Mouse (Mus musculus): ENCODE measurements around the gene Aebp2.

The Aebp2 gene

DNA sequence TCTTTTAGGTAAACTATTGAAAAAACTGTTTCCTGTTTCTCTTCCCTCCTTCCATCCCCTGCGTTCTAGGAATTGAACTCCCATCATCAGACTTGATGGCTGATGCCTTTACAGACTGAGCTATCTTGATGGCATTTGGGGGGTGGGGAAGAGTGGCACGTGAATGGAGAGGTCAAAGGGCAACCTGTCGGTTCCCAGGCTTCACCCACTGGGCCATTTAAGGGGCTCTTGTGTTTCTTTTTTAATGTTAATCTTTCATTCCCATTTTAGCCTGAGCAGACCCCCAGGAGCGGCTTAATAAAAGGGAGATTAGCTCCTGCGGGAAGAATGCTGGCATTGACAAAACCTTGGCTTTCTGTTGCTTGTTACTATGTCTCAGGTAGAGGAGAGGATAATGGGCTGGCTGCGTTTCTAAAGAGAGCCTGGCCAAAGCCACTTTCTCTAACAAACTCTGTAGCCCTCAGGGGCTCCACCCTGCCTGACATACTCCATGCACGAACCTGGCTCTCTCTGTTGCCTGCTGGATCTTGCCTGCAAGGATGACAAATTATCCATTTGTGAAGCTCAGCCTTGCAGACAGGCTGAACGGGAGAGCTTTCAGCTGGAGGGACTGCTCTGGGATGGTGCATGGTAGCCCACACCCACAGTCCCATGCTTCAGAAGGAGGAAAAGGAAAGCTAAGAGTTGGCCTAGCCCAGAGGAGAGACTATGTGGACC is 19.1 kb upstream of the Aebp2 start:
- TF ChIP-seq GATA4 (IDR thresholded peaks at IDR 0.05; ENCODE audit: insufficient replicate concordance, low read length), result no peak

DNA sequence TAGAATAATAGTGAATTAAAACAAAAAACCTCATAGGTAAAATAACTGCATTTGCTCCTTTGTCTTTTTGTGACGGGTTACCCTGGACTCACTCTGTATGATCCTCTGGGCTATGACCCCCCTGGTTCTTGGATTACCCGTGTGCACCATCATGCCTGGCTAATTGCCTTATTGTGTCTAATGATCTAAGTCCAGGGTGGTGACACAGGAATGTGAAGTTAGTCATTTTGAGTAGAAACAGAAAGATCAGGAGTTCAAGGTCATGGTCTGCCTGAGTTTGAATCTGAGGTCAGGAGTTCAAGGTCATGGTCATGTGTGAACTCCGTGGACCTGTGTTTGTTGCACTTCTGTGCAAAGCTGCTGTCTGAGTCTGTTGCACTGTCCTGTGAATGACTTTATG is 16.7 kb upstream of the Aebp2 start:
- TF ChIP-seq GATA4 (IDR thresholded peaks at IDR 0.05; ENCODE audit: insufficient replicate concordance, low read length), result no peak

- no peak for TF ChIP-seq GATA4 (IDR thresholded peaks at IDR 0.05; ENCODE audit: insufficient replicate concordance, low read length)
Observed at GRCm38 (mm10) chr6:140606534-140606933, 15.9 kb upstream of the Aebp2 start.

DNA sequence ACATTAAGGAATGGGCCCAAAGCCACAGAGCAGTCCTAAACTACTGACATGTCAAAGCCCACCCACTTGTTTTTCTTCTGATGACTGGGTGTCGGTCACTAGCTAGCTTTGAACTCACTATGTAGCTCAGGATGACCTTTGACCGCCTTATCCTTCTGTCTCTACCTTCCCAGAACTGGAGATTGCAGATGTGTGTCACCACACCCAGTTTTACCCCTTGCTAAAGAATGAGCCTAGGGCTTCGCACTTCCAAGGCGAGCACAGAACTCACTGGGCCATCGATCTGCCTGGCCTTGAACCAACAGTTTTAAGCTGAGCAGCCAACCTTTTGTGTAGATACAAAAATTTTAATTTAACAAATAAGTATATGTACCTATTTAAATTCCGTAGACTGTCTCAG is 13.8 kb upstream of the Aebp2 start:
- TF ChIP-seq GATA4 (IDR thresholded peaks at IDR 0.05; ENCODE audit: insufficient replicate concordance, low read length), result no peak

GRCm38 (mm10) chr6:140609533-140609932 is 12.9 kb upstream of the Aebp2 start:
- no peak for TF ChIP-seq GATA4 (IDR thresholded peaks at IDR 0.05; ENCODE audit: insufficient replicate concordance, low read length)

DNA sequence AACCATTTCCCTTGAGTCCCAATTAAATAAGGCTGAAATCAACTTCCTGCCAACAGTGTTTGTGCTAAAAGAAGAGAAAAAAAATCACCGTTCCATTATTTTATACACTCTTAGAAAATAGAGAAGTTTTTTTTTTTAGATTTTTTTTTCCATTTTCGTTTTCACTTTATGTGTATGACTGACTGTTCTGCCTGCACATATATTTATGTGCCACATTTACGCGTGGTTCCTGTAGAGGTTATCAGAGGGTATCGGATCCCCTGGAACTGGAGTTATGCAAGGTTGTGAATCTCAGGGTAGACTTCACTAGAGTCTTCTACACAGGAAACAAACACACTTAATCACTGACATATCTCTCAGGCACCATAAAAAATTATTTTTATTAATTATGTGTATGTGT is 12.3 kb upstream of the Aebp2 start:
- no peak for TF ChIP-seq GATA4 (IDR thresholded peaks at IDR 0.05; ENCODE audit: insufficient replicate concordance, low read length)

- TF ChIP-seq GATA4 (IDR thresholded peaks at IDR 0.05; ENCODE audit: insufficient replicate concordance, low read length), result no peak
Observed at GRCm38 (mm10) chr6:140611282-140611681, 11.2 kb upstream of the Aebp2 start.

DNA sequence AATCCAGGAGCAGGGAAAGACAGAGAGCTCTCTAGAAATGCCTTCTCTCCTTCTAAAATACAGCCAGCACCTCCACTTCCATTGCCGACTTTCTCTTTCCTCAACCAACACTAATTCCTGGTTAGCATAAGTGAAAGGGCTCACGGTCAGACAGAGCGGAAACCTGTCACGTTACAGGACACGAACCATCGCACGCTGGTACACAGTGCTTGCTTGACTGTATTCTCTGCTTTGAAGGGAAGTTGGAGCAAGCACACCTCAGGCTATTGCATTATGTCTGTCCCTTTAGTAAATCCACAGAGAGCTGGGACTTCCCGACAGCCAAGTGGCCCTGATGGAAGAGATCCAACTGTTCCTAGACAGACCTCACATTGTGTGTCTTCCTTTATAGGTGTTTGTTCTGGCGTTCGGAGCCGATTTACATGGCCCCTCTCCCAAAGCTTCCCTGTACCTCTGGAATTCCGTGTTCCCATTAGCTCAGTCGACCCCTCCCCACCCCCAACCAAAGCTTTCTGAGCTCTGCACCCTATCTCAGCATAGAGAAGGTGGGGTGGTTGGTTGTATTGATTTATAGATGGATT is 10.5 kb upstream of the Aebp2 start:
- TF ChIP-seq GATA4 (IDR thresholded peaks at IDR 0.05; ENCODE audit: insufficient replicate concordance, low read length), result no peak

- no peak for TF ChIP-seq GATA4 (IDR thresholded peaks at IDR 0.05; ENCODE audit: insufficient replicate concordance, low read length)
Observed at GRCm38 (mm10) chr6:140613822-140614221, 8.6 kb upstream of the Aebp2 start.

- no peak for TF ChIP-seq GATA4 (IDR thresholded peaks at IDR 0.05; ENCODE audit: insufficient replicate concordance, low read length)
Observed at GRCm38 (mm10) chr6:140614711-140615110, 7.8 kb upstream of the Aebp2 start.

- no peak for TF ChIP-seq GATA4 (IDR thresholded peaks at IDR 0.05; ENCODE audit: insufficient replicate concordance, low read length)
Observed at GRCm38 (mm10) chr6:140620531-140621349, 1.7 kb upstream of the Aebp2 start.

GRCm38 (mm10) chr6:140621622-140622021 is 841 bp upstream of the Aebp2 start:
- TF ChIP-seq GATA4 (IDR thresholded peaks at IDR 0.05; ENCODE audit: insufficient replicate concordance, low read length), result no peak

GRCm38 (mm10) chr6:140623226-140624095 is 998 bp downstream of the Aebp2 start:
- TF ChIP-seq GATA4 (IDR thresholded peaks at IDR 0.05; ENCODE audit: insufficient replicate concordance, low read length), result no peak

DNA sequence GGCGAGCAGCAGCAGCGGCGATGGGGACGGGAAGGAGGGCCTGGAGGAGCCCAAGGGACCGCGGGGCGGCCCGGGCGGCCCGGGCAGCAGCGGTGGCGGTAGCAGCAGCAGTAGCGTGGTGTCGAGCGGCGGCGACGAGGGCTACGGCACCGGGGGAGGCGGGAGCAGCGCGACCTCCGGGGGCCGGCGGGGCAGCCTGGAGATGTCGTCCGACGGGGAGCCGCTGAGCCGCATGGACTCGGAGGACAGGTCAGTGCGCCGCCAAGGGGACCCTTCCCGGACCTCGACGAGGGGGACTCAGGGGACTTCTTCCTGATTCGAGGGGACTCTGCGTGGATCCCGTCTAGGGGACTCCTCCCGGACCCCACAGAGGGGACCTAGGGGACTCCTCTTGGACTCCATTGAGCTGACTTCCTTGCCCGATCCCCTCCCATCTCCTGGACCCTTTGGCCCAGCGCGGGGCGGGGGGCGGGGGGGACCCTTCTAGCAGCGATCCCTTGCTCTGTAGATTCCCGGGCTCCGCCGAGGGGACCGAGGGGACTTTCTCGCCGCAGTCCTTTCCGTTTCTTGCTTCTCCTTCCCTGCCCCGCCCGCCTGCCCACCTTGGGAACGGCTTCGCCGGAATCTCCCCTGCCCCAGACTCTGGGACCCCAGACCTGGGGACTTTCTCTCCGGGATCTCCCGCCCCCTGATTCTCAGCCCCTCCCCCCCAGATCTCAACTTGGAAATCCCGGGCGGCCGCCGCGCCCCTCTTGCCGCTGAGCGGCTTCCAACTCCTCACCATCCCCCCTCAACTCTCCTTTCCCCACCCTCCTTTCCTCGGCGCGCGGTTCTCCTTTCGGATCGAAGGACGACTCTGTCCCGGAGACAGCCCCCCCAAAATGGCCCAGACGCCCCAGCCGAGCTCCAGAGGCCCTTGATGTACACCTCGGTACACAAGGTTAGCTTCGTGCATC is 1.9 kb downstream of the Aebp2 start:
- no peak for TF ChIP-seq GATA4 (IDR thresholded peaks at IDR 0.05; ENCODE audit: insufficient replicate concordance, low read length)

Data from liver, adult (tissue).